Mouse (Mus musculus) limb, embryonic 10.5 days (tissue): ENCODE measurements around the gene Psmc2. TPM values are rescaled to one million over a fixed set of nuclear protein-coding genes. Genes with fewer than 3 reads are reported as not detected.

Experiments
- DNase-seq: peaks from one replicate; pipeline ENCODE4 v3.0.0-alpha.2; 2017; ENCODE audit warnings: low spot score
- H3K27ac ChIP-seq: fragments of 300-500 bp; sonication (generic); 2 replicates; pipeline ENCODE4 v1.5.1; 2016; ENCODE audit warnings: mild to moderate bottlenecking
- H3K27me3 ChIP-seq: fragments of 300-500 bp; sonication (generic); 2 replicates; pipeline ENCODE4 v1.6.1; 2016; ENCODE audit warnings: low read depth, mild to moderate bottlenecking; ENCODE audit not compliant: poor library complexity, severe bottlenecking
- H3K36me3 ChIP-seq: fragments of 300-500 bp; sonication (generic); 2 replicates; pipeline ENCODE4 v1.6.1; 2016; ENCODE audit warnings: mild to moderate bottlenecking, moderate library complexity
- H3K4me1 ChIP-seq: fragments of 300-500 bp; sonication (generic); 2 replicates; pipeline ENCODE4 v1.6.1; 2016
- H3K4me3 ChIP-seq: fragments of 300-500 bp; sonication (generic); 2 replicates; pipeline ENCODE4 v1.5.1; 2016; ENCODE audit warnings: mild to moderate bottlenecking, moderate library complexity
- H3K9me3 ChIP-seq: fragments of 300-500 bp; sonication (generic); replicated peaks from 2 replicates; pipeline ENCODE4 v1.6.1; 2016; ENCODE audit warnings: mild to moderate bottlenecking
- WGBS: fragments of 180-500 bp; shearing (Covaris S2); methylation state at CpG from one replicate; pipeline ENCODE4 v1.1.7; 2016; 5-methylcytosine and 5-hydroxymethylcytosine counted together
- polyA plus RNA-seq: library from polyadenylated mRNA; unstranded; fragments of >200 nt; fragmentation: Nextera tagmentation; extraction: Ambion mirVana; gene quantifications from 2 replicates; pipeline ENCODE4 v1.2.1, GENCODE M21; 2016

The Psmc2 gene
- polyA plus RNA-seq, 1 experiment from 2014 or later = 227 TPM

GRCm38 (mm10) chr5:21784161-21785052, 676 bp upstream of the Psmc2 start:
- Histone ChIP-seq H3K27ac (peak overlapping the region; percentile 89), H3K36me3 (peaks cover 49% of the 10 kb centered on the region), H3K9me3 (no peaks in the 10 kb centered on the region), H3K4me3 (peak overlapping the region; percentile 90), H3K4me1 (peaks cover 25% of the 10 kb centered on the region), H3K27me3 (no peaks in the 10 kb centered on the region)
- WGBS = under 1% methylated on average over 51 of the region's 51 CpGs
- DNase-seq = peak; percentile 50

GRCm38 (mm10) chr5:21785776-21786175, 693 bp downstream of the Psmc2 start:
- H3K27ac ChIP-seq = peak overlapping the region; percentile 92
- peaks cover 40% of the 10 kb centered on the region for H3K36me3 ChIP-seq
- DNase-seq = no peak
- H3K4me1 ChIP-seq = peaks cover 25% of the 10 kb centered on the region
- H3K4me3 ChIP-seq = peak overlapping the region; percentile 89
- H3K27me3 ChIP-seq = no peaks in the 10 kb centered on the region
- H3K9me3 ChIP-seq = no peaks in the 10 kb centered on the region
- WGBS = 83% methylated on average over 7 of the region's 7 CpGs

- H3K4me1 ChIP-seq = peaks cover 25% of the 10 kb centered on the region
- WGBS = 2% methylated on average over 51 of the region's 51 CpGs
- H3K27ac ChIP-seq = peak overlapping the region; percentile 92
- no peaks in the 10 kb centered on the region for H3K9me3 ChIP-seq
- H3K36me3 ChIP-seq = peaks cover 40% of the 10 kb centered on the region
- no peaks in the 10 kb centered on the region for H3K27me3 ChIP-seq
- peak overlapping the region; percentile 89 for H3K4me3 ChIP-seq
- DNase-seq = peak; percentile 98
These were observed 1.4 kb downstream of the Psmc2 start for GRCm38 (mm10) chr5:21786258-21787185.

GRCm38 (mm10) chr5:21787186-21788105, 2.4 kb downstream of the Psmc2 start:
- WGBS = 40% methylated on average over 11 of the region's 11 CpGs
- Histone ChIP-seq H3K4me1 (peaks cover 25% of the 10 kb centered on the region), H3K27ac (peak overlapping the region; percentile 92), H3K27me3 (no peaks in the 10 kb centered on the region), H3K4me3 (peak overlapping the region; percentile 89), H3K9me3 (no peaks in the 10 kb centered on the region), H3K36me3 (peaks cover 39% of the 10 kb centered on the region)
- DNase-seq = no peak

GRCm38 (mm10) chr5:21789061-21789460, 4.0 kb downstream of the Psmc2 start:
- no peak for DNase-seq
- H3K27me3 ChIP-seq = no peaks in the 10 kb centered on the region
- H3K4me1 ChIP-seq = peaks cover 21% of the 10 kb centered on the region
- 73% methylated on average over 5 of the region's 5 CpGs for WGBS
- H3K9me3 ChIP-seq = no peaks in the 10 kb centered on the region
- H3K27ac ChIP-seq = no peak overlapping the region
- H3K36me3 ChIP-seq = peaks cover 32% of the 10 kb centered on the region
- no peak overlapping the region for H3K4me3 ChIP-seq

GRCm38 (mm10) chr5:21792166-21792565, 7.1 kb downstream of the Psmc2 start:
- H3K4me3 ChIP-seq = no peak overlapping the region
- DNase-seq = no peak
- no peak overlapping the region for H3K27ac ChIP-seq
- H3K36me3 ChIP-seq = peaks cover 56% of the 10 kb centered on the region
- H3K27me3 ChIP-seq = no peaks in the 10 kb centered on the region
- H3K9me3 ChIP-seq = no peaks in the 10 kb centered on the region
- H3K4me1 ChIP-seq = peaks cover 11% of the 10 kb centered on the region

GRCm38 (mm10) chr5:21802907-21803306, 17.8 kb downstream of the Psmc2 start:
- DNase-seq = no peak
- no peak overlapping the region for H3K4me3 ChIP-seq
- H3K4me1 ChIP-seq = no peaks in the 10 kb centered on the region
- WGBS = 87% methylated on average over 9 of the region's 9 CpGs
- H3K27me3 ChIP-seq = no peaks in the 10 kb centered on the region
- H3K36me3 ChIP-seq = peaks cover 71% of the 10 kb centered on the region
- H3K27ac ChIP-seq = no peak overlapping the region
- no peaks in the 10 kb centered on the region for H3K9me3 ChIP-seq

- no peak for DNase-seq
- Histone ChIP-seq H3K4me3 (no peak overlapping the region), H3K27ac (no peak overlapping the region), H3K27me3 (no peaks in the 10 kb centered on the region), H3K4me1 (no peaks in the 10 kb centered on the region), H3K36me3 (peaks cover 63% of the 10 kb centered on the region), H3K9me3 (no peaks in the 10 kb centered on the region)
- WGBS = 94% methylated on average over 12 of the region's 12 CpGs
These were observed 18.7 kb downstream of the Psmc2 start for GRCm38 (mm10) chr5:21803691-21804188.

GRCm38 (mm10) chr5:21804837-21805236, 19.8 kb downstream of the Psmc2 start:
- 82% methylated on average over 4 of the region's 4 CpGs for WGBS
- peaks cover 52% of the 10 kb centered on the region for H3K36me3 ChIP-seq

GRCm38 (mm10) chr5:21810924-21811323, 25.8 kb downstream of the Psmc2 start:
- Histone ChIP-seq H3K27ac (no peak overlapping the region), H3K4me3 (no peak overlapping the region), H3K9me3 (no peaks in the 10 kb centered on the region), H3K36me3 (no peaks in the 10 kb centered on the region), H3K27me3 (no peaks in the 10 kb centered on the region), H3K4me1 (no peaks in the 10 kb centered on the region)
- DNase-seq = no peak
- 85% methylated on average over 10 of the region's 10 CpGs for WGBS

More at GRCm38 (mm10) chr5:21804837-21805236, 19.8 kb downstream of the Psmc2 start:
- no peaks in the 10 kb centered on the region for H3K27me3 ChIP-seq
- no peaks in the 10 kb centered on the region for H3K4me1 ChIP-seq
- H3K9me3 ChIP-seq = no peaks in the 10 kb centered on the region
- no peak overlapping the region for H3K4me3 ChIP-seq
- H3K27ac ChIP-seq = no peak overlapping the region
- DNase-seq = no peak

- 36% methylated on average over 1 of the region's 1 CpGs for WGBS
- Histone ChIP-seq H3K27me3 (no peaks in the 10 kb centered on the region), H3K4me1 (no peaks in the 10 kb centered on the region), H3K4me3 (no peak overlapping the region), H3K27ac (no peak overlapping the region), H3K9me3 (no peaks in the 10 kb centered on the region), H3K36me3 (no peaks in the 10 kb centered on the region)
- DNase-seq = peak; percentile 60
These were observed 28.9 kb downstream of the Psmc2 start for GRCm38 (mm10) chr5:21813994-21814393.

GRCm38 (mm10) chr5:21826370-21826769, 41.3 kb downstream of the Psmc2 start:
- no peak for DNase-seq
- Histone ChIP-seq H3K27ac (no peak overlapping the region), H3K36me3 (no peaks in the 10 kb centered on the region), H3K9me3 (no peaks in the 10 kb centered on the region), H3K4me3 (no peak overlapping the region), H3K27me3 (no peaks in the 10 kb centered on the region), H3K4me1 (no peaks in the 10 kb centered on the region)
- WGBS = 46% methylated on average over 7 of the region's 7 CpGs
